Mouse (Mus musculus): ENCODE results near the gene Psmd5.
"Not testable (repeated sequence)": the region's sequence is repeated elsewhere in the genome, so short reads cannot be mapped to it uniquely, and the experiment has no call there.

Psmd5 gene

GRCm38 (mm10) chr2:34825827-34826459 lies 48.8 kb downstream of the Psmd5 start, which contains the start of gene Fbxw2:
Gene Fbxw2, minus strand, starts transcription at chr2:34826311.
- peak; percentile 91 for DNase-seq

- no peak for DNase-seq
Observed at GRCm38 (mm10) chr2:34818492-34818891, 56.3 kb downstream of the Psmd5 start.

GRCm38 (mm10) chr2:34815893-34816292 lies 58.9 kb downstream of the Psmd5 start:
- DNase-seq, result not testable (repeated sequence)

- DNase-seq, result no peak
Observed at GRCm38 (mm10) chr2:34812706-34813105, 62.1 kb downstream of the Psmd5 start.

- DNase-seq, result no peak
Observed at GRCm38 (mm10) chr2:34810775-34811174, 64.0 kb downstream of the Psmd5 start.

- DNase-seq, result no peak
Observed at GRCm38 (mm10) chr2:34809568-34809967, 65.2 kb downstream of the Psmd5 start.

GRCm38 (mm10) chr2:34808057-34808456 lies 66.7 kb downstream of the Psmd5 start:
- no peak for DNase-seq

- DNase-seq, result peak; percentile 24
Observed at GRCm38 (mm10) chr2:34805364-34805950, 69.3 kb downstream of the Psmd5 start.

- DNase-seq, result peak; percentile 32
Observed at GRCm38 (mm10) chr2:34804815-34805214, 70.0 kb downstream of the Psmd5 start.

GRCm38 (mm10) chr2:34804172-34804571 lies 70.6 kb downstream of the Psmd5 start:
- no peak for DNase-seq

- DNase-seq, result no peak
Observed at GRCm38 (mm10) chr2:34803746-34804145, 71.0 kb downstream of the Psmd5 start.

- peak; percentile 28 for DNase-seq
Observed at GRCm38 (mm10) chr2:34802565-34803245, 72.1 kb downstream of the Psmd5 start.

- DNase-seq, result peak; percentile 98
Observed at GRCm38 (mm10) chr2:34801516-34802482, 73.0 kb downstream of the Psmd5 start.

- no peak for DNase-seq
Observed at GRCm38 (mm10) chr2:34800371-34800770, 74.4 kb downstream of the Psmd5 start.
